Mouse (Mus musculus): Measurements from ENCODE around the gene Gm11027.

DNA sequence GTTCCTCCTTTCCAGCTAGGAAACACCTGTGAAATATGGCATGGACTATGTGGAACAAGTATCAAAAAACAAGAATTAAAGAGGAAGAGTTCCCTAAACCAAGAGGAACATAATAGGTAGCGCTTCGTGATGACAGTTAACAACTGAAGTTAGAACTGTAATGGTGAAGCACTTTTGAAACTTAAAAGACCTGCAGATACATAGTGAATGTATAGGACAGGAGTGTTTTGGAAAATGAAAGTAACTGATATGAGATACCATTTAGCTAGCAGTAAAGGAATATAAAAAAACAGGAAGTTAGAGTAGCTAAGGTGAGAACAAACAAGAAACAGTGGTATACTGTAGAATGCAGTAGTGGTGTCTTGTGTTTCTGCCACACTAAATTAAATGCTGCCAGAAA, 7.7 kb downstream of the Gm11027 start:
- no peak for TF ChIP-seq EP300 (IDR thresholded peaks at IDR 0.05; ENCODE audit: low read length)
- no peak for TF ChIP-seq KAT2A (IDR thresholded peaks at IDR 0.05; ENCODE audit: insufficient replicate concordance, low read length)
- TF ChIP-seq ZNF384 (IDR thresholded peaks at IDR 0.05; ENCODE audit: low read depth, low read length): no peak
- TF ChIP-seq MAX (IDR thresholded peaks at IDR 0.05; ENCODE audit: low read length): no peak
- TF ChIP-seq CTCF (conservative IDR thresholded peaks at IDR 0.05 in 1 of 2, IDR thresholded peaks at IDR 0.05 in 1 of 2; ENCODE audit: low read depth in 2 of 2, low read length in 2 of 2): no peak
- no peak for TF ChIP-seq POLR2AphosphoS2 (IDR thresholded peaks at IDR 0.05; ENCODE audit: low read depth, low read length)
- no peak for TF ChIP-seq ZC3H11A (IDR thresholded peaks at IDR 0.05; ENCODE audit: low read depth, low read length)
- no peak for TF ChIP-seq ELF1 (IDR thresholded peaks at IDR 0.05; ENCODE audit: low read depth, low read length)
- no peak for TF ChIP-seq MAZ (IDR thresholded peaks at IDR 0.05; ENCODE audit: low read depth, low read length)
- TF ChIP-seq GABPA (IDR thresholded peaks at IDR 0.05; ENCODE audit: insufficient replicate concordance, low read depth, low read length): no peak
- TF ChIP-seq MXI1 (IDR thresholded peaks at IDR 0.05; ENCODE audit: low read depth, low read length): no peak
- no peak for TF ChIP-seq RAD21 (IDR thresholded peaks at IDR 0.05; ENCODE audit: low read depth, low read length)
